Mouse (Mus musculus) gastrocnemius, postnatal 36 days (tissue): ENCODE measurements around the gene Tsku. TPM values are rescaled to one million over a fixed set of nuclear protein-coding genes. Genes with fewer than 3 reads are reported as not detected.
A peak's percentile ranks its signal among the peaks of the same experiment; 100 is the strongest.

Experiments used
- DNase-seq, 2 experiments: peaks; one replicate each; pipeline ENCODE4 v3.0.0; 2022
- intact Hi-C: fragments of 180-260 bp; cut with DNase I; formaldehyde crosslinking; loops from one replicate; pipeline ENCODE4 v1.15.1; 2025
- total RNA-seq, 2 experiments: library from RNA; stranded (reverse); gene quantifications; 2 replicates each; pipeline ENCODE4 v1.2.3; 2021

Gene Tsku
- total RNA-seq, 2 experiments from 2014 or later: 1.1 to 1.5 TPM

DNA sequence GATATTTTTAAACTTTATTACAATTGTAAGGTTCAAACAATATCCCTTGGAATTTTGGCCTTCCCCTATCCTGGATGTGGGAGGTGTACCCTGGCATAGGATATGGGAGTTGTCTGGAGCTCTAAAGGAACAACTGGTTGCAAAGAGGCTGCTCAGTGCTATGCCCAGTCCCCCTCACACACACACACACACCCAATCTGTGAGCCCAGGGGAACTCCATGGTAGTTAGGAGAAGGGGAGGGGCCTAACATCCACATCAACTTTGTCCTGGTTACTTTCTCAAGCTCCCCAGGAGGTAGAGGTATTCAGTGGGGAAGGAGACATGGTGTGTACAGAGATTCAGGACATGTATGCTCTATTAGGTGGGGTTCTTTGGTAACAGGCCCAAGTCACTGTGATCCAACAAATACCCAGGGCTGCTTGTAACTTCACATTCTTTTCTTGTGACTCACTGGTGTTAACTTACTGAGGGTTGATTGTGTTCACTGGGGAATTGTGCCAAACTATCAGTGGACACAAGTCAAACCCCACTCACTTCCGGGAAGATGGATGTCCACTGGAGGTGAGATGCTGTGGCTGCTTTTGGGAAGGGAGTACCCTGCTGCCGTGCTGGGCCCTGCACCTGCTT is 30.6 kb downstream of the Tsku start:
- intact Hi-C loops: no loop called here
- DNase-seq: no peak

DNA sequence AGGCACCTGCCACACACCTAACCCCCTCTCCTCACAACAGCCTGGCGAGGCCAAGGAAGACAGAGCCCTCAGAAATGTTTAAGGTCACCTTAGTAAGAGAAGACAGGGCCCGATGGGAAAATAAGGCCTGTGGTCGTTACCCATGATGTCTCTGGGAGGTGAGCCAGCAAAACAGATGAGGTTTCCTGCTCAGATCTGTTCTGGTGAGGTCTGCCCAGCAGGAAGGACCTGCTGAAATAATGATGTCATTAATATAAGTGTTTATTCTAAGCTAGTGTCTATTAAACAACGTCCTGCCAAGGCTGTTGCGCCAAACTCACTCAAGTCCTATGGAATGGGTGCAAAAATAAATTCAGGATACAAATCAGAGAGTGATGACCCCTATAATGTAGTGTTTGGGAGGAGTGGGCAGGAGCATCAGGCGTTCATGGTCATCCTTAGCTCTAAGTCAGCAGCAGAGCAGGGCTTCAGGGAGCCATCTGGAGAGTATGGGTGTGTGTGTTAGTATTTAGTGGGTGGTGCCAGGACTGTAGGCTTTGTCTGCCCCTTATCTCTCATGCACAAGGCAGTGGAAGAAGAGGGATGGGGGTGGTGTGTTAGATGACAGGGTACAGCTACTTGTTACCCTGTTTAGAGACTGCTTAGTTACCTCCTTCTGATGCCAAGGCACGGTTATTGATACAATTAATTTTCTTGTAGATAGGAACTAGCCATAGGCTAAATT is 31.3 kb downstream of the Tsku start:
- DNase-seq: no peak
- intact Hi-C loops: no loop called here

DNA sequence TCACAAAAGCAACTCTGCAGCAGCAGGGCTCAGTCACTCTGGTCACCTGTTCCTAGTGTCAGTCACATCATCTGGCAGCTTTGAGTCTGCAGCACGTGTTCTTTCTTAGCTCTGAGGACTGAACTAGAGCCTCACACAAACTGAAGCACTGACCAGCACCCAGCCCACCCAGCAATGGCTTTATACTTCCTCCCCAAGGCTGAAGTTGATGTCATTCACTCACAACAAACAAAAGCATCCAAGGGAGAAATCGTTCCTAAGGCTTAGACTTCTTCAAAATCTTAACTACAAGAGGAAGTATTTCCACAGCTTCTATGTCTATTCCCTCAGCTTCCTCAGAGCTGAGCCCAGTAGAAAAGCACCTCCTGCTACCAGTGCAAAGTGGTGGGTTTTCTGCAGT is 32.8 kb downstream of the Tsku start:
- intact Hi-C loops: no loop called here
- no peak for DNase-seq

DNA sequence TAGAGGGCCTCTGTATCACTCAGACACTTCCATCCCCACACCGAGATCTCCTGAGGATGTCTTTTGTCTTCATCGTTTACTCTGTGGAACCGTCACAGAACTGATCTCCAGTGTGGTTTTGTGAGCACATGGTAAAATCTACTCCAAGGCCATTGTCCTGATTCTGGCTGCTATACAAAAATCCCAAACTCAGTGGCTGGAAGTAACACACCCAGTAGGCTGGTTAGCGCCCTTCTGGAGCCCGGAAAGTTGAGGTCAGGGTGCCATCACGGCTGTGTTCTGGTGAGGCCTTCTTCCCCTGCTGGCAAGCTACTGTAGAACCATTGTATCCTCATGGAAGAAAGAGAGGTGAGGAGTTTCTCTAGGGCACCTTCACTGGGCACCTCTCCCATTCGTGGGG is 35.1 kb downstream of the Tsku start:
- intact Hi-C loops: no loop called here
- DNase-seq: no peak

DNA sequence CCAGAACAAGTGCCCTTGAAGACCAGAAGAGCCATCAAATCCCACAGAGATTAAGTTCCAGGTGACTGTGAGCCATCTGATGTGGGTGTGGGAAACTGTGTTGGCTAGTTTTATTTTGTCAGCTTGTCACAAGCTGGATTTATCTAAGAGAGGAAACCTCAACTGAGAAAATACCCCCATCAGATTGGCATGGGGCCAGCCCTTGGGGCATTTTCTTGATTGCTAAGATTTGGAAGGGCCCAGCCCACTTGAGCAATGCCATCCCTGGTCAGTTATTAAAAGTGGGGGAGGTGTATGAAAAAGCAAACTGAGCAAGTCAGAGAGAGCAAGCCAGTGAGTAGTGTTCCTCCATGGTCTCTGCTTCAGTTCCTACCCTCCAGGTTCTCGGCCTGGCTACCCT is 36.9 kb downstream of the Tsku start:
- intact Hi-C loops: no loop called here
- DNase-seq: no peak

DNA sequence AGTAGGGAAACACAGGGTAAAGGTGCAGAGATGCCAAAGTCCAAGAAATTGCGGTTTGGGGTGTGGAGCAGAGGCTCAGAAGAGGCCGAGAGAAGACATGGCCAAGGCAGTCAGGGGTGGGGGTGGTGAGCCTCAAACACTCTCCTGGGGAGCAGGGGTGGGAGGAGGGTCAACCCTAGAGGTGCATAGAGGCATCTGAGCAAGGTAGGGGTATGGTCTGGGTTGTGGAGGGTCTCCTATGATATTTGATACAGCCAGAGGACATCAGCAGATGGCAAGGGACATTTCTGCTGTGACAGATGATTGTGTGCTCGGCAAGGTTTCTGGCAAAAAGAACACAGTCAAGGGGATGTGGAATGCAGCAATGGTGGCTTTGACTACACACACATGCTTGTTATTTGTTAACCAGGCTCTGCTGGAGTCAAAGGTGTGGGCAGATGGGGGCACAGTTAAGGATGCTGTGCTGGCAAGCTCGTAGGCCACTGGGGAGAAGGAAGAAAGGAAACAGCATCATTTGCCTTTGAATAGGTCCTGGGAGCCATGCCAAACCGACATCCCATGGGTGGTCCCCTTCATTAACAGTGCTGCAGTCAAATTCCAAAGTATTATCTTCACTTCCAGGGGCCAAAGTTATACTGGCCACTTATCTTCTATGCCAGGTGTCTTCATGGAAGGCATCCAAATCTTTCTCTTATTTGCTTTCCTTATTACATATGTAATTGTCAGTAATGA is 37.7 kb downstream of the Tsku start:
- intact Hi-C loops: no loop called here
- no peak for DNase-seq

DNA sequence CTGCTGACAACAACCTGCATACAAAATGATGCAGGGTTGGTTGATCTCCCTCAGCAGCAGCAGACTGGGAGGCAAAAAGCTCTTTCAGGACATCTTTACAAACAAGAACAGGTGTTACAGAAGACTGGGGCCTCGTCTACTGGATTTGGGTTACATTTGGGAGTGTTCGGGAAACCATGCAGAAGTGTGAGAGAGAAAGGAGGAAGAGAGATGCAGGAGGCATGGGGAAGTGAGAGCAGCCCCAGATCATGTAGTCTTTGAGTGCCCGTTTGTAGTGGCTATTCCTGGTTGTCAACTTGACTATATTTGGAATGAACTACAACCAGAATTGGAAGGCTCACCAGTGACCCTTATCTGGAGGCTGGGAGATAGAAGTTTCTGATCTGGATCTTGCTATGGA is 38.7 kb downstream of the Tsku start:
- no peak for DNase-seq
- intact Hi-C loops: no loop called here

DNA sequence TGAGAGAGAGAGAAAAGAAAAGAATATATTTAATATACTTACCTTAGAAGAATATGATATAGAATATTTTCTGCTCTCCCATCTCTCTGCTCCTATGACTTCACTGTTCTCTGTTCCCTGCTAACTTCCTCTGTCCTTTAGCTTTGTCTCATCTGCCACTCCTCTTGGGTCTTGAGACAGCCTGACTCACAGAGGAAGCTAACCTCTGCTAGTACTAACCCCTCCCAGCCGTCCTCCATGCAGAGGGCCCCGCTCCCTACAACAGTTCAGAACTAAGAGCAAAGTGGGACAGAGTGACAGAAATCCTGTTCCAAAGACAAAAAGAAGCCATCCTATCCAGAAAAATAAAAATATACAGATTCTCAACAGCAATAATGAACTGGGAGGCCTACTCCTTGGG is 40.0 kb downstream of the Tsku start, which contains the start of gene Acer3:
TSS of gene Acer3 (minus strand) at position 126 of the 400 bp plus-strand sequence.
- intact Hi-C loops: no loop called here
- no peak for DNase-seq

DNA sequence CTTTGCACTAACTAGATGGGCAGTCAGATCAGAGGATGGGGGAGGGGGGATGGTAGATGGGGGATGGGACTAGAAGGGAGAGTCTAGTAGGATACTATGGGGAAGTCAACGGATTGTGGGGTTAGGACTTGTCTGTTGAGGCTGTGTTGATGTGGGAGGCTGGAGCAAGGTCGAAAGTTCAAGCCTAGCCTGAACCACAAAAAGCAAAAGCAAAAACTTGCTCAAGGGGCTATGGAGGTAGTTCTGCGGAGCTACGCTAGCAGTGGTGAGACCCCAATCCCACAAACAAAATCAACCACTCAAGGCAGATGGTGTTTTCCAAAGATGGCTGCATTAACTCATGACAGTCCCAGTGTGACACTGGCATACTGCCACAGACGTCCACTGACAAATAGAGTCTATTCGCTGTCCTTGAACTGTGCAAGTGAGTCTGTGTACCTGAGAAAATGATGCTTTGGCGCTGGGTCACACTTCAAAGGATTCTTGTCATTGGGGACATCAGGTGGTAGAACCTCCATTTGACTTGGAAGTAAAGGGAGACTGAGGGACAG is 41.0 kb downstream of the Tsku start:
- no peak for DNase-seq
- intact Hi-C loops: no loop called here

DNA sequence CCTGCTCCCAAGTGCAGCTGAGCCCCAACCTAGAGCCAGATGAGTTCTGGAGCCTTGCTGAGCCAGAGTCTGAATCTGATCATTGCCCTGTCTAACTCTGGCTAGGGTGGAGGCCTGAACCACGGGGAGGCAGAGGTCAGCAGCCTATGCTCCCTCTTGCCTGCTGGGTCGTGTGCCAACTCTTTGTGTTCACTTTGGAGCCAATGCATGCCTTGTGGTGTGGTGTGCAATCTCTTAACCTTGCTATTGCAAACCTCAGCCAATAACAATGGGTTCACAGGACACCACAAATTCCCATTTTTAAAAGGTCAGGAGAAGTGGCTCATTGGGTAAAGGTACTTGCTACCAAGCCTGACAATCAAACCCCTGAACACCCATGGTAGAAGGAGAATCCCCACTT is 44.6 kb downstream of the Tsku start:
- no peak for DNase-seq

DNA sequence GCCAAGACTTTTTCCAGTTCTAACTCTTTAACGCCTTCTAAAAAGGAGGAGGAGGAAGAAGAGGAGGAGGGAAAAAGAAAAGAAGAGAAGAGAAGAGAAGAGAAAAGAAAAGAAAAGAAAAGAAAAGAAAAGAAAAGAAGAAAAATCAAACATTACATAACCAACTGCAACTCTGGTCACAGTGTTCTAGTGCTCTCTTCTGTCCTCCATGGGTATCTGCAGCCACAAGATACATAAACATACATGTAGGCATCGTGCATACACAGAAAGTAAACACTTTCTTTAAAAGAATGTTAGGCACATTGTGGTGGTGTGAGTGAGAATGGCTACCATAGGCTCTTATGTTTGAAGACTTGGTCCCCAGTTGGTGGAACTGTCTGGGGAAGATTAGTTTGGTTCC is 46.0 kb downstream of the Tsku start:
- DNase-seq: no peak
- intact Hi-C loops: no loop called here

More for the DNA sequence above, 44.6 kb downstream of the Tsku start:
- intact Hi-C loops: no loop called here

DNA sequence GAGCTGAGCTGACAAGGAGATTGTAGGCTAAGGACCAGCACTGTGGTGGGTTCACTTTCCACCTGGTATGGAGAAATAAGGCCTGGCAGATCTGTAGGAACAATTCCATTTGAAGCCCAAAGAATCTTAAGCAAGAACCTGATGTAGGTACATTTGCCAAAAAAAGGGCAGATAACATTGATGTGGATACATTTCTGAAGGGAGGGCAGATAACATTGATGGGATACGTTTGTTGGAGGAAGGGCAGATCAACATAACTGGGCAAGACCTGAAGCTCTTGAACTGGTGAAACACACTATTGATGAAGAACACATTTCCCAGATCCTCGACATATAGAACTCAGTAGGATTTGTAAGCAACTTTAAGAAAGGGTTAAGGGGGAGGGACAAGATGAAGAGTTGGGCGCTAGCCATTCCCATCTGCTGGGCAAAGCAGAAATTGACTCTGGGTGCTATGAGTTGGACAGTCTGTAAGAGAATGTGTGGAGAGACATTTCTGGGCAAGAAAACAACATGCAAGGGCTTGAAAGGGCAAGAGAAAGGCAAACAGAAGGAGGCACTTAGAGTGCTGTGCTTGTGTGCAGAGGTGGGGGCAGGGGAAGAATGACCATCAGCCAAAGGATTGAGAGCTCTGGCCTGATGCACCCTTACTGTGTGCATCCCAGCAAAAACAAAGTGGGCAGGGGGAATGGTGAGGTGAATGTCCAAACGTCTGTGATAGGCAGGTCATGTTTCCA is 48.8 kb downstream of the Tsku start:
- intact Hi-C loops: no loop called here
- DNase-seq: no peak

DNA sequence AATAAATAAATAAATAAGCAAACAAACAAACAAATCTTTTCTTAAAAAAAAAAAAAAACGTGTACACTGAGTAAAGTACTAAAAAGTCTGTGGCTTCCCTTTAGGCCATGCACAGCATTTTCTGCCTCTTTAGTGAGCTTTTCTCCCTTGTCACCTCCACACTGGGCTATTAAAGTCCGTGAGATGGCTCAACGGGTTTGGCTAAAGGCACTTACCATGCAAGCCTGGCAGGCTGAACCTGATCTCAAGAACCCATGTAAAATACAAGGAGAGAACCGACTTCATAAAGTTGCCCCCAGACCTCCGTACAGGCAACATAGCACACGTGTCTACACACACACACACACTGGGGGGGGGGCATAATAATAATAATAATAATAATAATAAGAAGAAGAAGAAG is 50.9 kb downstream of the Tsku start:
- intact Hi-C loops: no loop called here

DNA sequence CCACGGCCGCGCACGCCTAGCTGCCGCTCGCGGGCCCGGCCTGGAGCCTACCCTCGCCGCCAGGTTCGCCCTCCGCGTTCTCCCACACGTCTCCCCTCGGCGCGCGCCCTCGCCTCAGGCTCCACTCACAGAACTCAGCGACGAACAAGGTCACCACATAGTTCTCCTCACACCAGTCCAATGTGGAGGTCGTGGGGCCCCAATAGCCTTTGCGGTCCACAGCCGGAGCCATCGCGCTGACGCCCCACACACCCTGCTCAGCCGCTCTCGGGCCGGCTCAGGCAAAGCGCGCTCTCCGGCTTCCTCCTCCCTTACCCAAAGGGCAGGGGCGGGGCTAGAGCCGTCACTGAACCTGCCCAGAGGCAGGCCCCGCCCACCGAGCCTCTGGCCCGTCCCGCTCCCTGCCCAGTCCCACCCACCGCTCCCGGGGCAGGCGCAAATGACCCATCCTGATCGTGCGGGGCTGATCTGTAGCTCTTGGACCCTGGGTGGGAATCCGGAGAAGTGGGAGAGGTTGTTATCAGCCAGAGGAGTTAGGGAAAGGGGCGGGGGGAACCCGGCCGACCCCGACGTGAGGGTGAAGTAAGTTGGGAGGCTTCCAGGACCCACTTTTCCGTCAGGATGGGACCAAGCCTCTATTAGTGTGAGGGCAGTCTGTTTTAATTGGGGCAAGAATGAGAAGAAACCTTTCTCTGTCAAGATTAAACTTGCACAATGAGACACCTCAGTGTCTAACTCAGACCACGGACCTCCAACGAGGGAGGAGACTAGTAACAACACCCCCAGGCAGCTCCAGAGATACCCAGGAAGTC is 51.7 kb downstream of the Tsku start:
- intact Hi-C loops: no loop called here
- DNase-seq: peak; percentile 90 to 96

More for the DNA sequence above, 50.9 kb downstream of the Tsku start:
- DNase-seq: no peak

DNA sequence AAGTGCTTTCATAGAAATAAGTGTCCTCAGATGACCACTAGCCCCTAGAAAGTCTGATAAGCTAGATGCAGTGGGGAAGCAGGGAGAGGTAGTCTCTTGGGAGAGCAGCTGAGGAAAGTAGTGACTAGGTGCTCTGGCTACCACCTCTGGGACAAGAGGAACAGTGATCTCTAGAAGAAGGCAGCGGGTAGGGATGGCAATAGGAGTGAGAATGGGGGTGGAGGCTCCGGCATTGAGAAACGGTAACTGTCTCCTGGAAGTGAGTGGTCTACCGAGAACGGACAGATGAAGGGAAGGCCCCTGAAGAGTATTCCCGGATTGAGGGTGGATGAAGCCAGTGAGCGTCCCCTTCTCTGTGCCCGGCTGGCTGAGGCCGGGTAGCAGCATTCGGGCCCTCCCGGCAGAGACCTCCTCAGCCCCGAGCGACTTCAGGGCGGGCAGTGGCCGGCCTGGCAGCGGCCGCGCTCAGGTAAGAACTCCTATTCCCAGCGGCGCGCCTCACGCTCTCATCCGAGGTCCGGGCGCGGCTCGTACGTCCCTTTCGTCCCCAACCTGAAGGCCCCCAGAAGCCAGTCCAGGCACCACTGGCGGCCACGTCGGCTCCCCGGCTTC is 52.4 kb downstream of the Tsku start:
- intact Hi-C loops: no loop called here
- DNase-seq: no peak

DNA sequence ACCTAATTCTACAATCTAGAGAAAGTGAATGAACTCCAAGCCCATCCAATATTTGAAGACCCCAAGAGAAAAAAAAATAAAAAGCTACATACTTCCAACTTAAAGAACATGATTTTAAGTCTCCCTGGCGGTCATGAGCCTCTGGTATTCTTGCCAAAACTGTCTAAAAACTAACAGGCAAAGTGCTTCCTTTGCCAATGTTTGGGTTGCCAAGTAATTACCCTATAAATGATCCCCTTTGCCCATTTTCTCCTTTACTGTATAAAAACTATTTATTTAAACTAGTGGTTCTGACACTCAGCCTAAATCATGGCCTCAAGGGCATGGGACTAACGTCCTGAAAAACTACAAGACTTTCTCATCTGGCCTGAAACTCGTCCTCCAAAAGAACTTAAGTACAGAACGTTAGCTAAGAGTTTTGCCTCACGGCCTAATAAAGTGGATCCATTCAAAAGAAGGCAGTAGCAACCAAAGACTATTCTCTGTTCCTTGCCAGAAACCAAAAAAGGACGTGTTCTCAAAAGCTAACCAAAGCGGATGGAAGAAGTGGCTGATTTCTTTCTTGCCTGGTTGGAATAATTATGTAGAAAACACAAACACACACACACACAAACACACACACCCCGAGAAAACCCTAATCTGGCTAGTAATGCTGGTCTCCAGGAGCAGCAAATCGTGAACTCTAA is 53.1 kb downstream of the Tsku start:
- no peak for DNase-seq
- intact Hi-C loops: no loop called here

DNA sequence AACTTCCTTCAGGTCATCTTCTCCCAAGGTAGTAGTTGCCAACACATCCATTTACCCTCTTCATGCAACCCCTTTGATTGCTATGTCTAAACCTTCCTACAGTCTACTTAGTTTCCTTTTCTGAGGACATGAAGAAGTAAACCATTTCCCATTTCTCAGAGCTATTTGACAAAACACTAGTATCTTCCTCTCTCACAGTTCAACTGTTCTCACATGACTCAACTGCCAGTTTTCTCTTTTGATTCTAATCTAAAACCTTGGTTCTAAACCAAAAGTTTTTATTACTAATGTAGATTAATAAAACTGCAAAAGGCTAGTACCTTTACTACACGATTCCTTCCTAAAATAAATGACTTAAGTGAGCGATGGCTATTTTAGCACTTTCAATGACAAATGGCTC is 53.7 kb downstream of the Tsku start:
- DNase-seq: no peak
- intact Hi-C loops: no loop called here
